Mouse (Mus musculus) neural tube, embryonic 11.5 days (tissue): ENCODE results near the gene Cptp. TPM values are rescaled to one million over a fixed set of nuclear protein-coding genes. Genes with fewer than 3 reads are reported as not detected.

Source experiments
- ATAC-seq: fragments of 200-750 bp; cut with Nextera tagmentation; 2 replicates; pipeline ENCODE4 v1.8.0; 2017; ENCODE audit warnings: moderate number of reproducible peaks, mild to moderate bottlenecking, moderate TSS enrichment, moderate library complexity; ENCODE audit not compliant: insufficient read depth, low FRiP score, low TSS enrichment
- DNase-seq: peaks from one replicate; pipeline ENCODE4 v3.0.0-alpha.2; 2015; ENCODE audit warnings: low spot score
- H3K27ac ChIP-seq: fragments of 300-500 bp; sonication (generic); 2 replicates; pipeline ENCODE4 v1.5.1; 2014; ENCODE audit warnings: low read depth, mild to moderate bottlenecking, low read length
- H3K27me3 ChIP-seq: fragments of 300-500 bp; sonication (generic); 2 replicates; pipeline ENCODE4 v1.6.1; 2014; ENCODE audit warnings: mild to moderate bottlenecking, low read length, mixed read lengths; ENCODE audit not compliant: control insufficient read depth, insufficient read depth
- H3K36me3 ChIP-seq: fragments of 300-500 bp; sonication (generic); 2 replicates; pipeline ENCODE4 v1.6.1; 2014; ENCODE audit warnings: mild to moderate bottlenecking, low read length, moderate library complexity, mixed read lengths; ENCODE audit not compliant: control insufficient read depth, insufficient read depth
- H3K4me1 ChIP-seq: fragments of 300-500 bp; sonication (generic); 2 replicates; pipeline ENCODE4 v1.6.1; 2014; ENCODE audit warnings: low read length, mixed read lengths; ENCODE audit not compliant: control insufficient read depth, insufficient read depth
- H3K4me2 ChIP-seq: fragments of 300-500 bp; sonication (generic); 2 replicates; pipeline ENCODE4 v1.6.1; 2014; ENCODE audit warnings: low read depth, mild to moderate bottlenecking, moderate library complexity
- H3K4me3 ChIP-seq: fragments of 300-500 bp; sonication (generic); 2 replicates; pipeline ENCODE4 v1.5.1; 2014; ENCODE audit warnings: low read depth, low read length
- H3K9ac ChIP-seq: fragments of 300-500 bp; sonication (generic); 2 replicates; pipeline ENCODE4 v1.6.1; 2014; ENCODE audit warnings: mild to moderate bottlenecking, low read length
- H3K9me3 ChIP-seq: fragments of 300-500 bp; sonication (generic); 2 replicates; pipeline ENCODE4 v1.6.1; 2016; ENCODE audit warnings: low read length; ENCODE audit not compliant: control insufficient read depth
- WGBS: fragments of 180-500 bp; shearing (Covaris S2); extraction: QIAGEN DNeasy Blood & Tissue Kit; methylation state at CpG from one replicate; pipeline ENCODE4 v1.1.7; 2014; 5-methylcytosine and 5-hydroxymethylcytosine counted together
- polyA plus RNA-seq: library from polyadenylated mRNA; unstranded; fragments of >200 nt; fragmentation: Nextera tagmentation; extraction: Ambion mirVana; gene quantifications from 2 replicates; pipeline ENCODE4 v1.2.1, GENCODE M21; 2014

The Cptp gene
- polyA plus RNA-seq, 1 experiment from 2014 or later: 28.3 TPM

DNA sequence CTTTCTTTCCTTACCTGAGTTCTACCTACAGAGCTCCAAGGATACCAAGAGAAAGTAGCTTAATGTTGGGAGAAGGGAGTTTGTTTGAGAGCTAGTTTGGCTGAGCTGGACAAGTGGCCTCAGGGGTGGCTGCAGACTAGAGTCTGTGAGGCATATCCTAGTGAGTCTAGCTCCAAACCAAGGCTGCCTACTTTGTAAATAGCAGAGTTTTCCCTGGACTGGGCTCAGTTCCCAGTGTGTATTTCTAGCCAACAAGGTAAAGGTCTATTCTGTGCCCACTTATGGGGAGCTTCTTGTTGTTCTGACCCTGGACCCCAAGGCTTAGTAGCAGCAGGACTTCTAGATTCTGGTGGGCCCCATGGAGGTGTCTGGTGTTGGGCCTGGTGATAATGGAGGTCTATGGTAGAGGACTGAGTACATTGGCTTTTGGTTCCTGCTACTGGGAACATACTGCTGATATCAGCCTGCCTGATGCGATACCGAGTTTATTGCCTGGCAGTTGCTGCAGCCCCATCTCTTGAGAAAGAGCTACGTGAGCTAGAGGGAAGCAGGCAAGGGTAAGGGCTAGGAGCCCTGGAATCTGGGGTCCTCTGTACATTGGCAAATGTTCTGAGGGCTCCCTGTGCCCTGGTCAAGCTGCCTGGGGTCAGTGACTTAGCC lies 19.3 kb downstream of the Cptp start:
- Histone ChIP-seq H3K36me3 (peaks cover under 1% of the 10 kb centered on the region), H3K4me2 (no peak overlapping the region), H3K27me3 (no peaks in the 10 kb centered on the region), H3K27ac (no peak overlapping the region), H3K4me3 (no peak overlapping the region), H3K9ac (no peak overlapping the region), H3K4me1 (peaks cover 18% of the 10 kb centered on the region), H3K9me3 (no peaks in the 10 kb centered on the region)
- WGBS: 84% methylated on average over 3 of the region's 3 CpGs
- DNase-seq (no peak), ATAC-seq (no peak)

GRCm38 (mm10) chr4:155849391-155849790 lies 19.8 kb downstream of the Cptp start:
- Histone ChIP-seq H3K4me2 (no peak overlapping the region), H3K4me1 (peaks cover 18% of the 10 kb centered on the region), H3K27ac (no peak overlapping the region), H3K9me3 (no peaks in the 10 kb centered on the region), H3K4me3 (no peak overlapping the region), H3K9ac (no peak overlapping the region), H3K27me3 (no peaks in the 10 kb centered on the region), H3K36me3 (no peaks in the 10 kb centered on the region)
- ATAC-seq: no peak
- DNase-seq: no peak
- 86% methylated on average over 2 of the region's 2 CpGs for WGBS

- no peak for ATAC-seq
- Histone ChIP-seq H3K4me3 (peak overlapping the region; percentile 93), H3K9ac (peak overlapping the region; percentile 87), H3K36me3 (peaks cover 2% of the 10 kb centered on the region; the same call in 1 of the 2 replicates), H3K27me3 (no peaks in the 10 kb centered on the region), H3K27ac (no peak overlapping the region), H3K9me3 (no peaks in the 10 kb centered on the region), H3K4me2 (peak overlapping the region; percentile 92), H3K4me1 (peaks cover 18% of the 10 kb centered on the region)
- DNase-seq: no peak
- 58% methylated on average over 7 of the region's 7 CpGs for WGBS
Measured at GRCm38 (mm10) chr4:155848434-155849095, 20.7 kb downstream of the Cptp start.

DNA sequence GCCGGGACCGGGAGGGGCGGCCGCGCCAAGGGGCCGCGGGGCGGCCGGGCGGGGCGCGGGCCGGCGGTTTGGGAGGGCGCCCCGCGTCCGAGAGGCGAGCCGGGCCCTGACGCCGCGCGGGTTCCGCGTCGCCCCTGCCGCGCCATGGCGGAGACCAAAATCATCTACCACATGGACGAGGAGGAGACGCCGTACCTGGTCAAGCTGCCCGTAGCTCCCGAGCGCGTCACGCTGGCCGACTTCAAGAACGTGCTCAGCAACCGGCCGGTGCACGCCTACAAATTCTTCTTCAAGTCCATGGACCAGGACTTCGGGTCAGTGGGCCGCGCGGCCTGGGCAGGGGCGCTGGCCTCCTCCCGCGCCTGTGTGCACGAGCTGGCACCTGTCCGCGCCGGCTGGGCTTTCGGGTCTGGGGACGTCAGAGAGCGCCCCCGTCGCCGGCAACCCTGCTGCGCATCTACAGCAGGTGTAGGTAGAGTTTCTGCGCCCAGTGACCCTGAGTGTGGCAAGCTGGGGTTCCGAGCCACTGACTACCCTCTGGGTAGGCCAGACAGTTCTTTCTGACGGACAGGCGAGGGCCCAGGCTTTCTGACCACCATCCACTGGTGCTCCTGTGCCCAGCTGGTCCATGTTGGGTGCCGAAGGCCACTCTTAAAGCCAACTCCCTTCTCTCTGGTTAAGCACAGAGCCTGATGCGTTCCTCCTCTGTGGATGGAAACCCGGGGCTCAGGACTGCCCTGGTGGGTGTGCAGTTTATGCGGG lies 21.5 kb downstream of the Cptp start:
- no peaks in the 10 kb centered on the region for H3K27me3 ChIP-seq
- H3K4me3 ChIP-seq: peak overlapping the region; percentile 93
- peaks cover 18% of the 10 kb centered on the region for H3K4me1 ChIP-seq
- H3K9ac ChIP-seq: peak overlapping the region; percentile 87
- DNase-seq (peak; percentile 44), ATAC-seq (peak; percentile 42)
- H3K9me3 ChIP-seq: no peaks in the 10 kb centered on the region
- peak overlapping the region; percentile 31; the same call in 1 of the 2 replicates for H3K27ac ChIP-seq
- peaks cover 2% of the 10 kb centered on the region; the same call in 1 of the 2 replicates for H3K36me3 ChIP-seq
- 2% methylated on average over 61 of the region's 69 CpGs for WGBS
- H3K4me2 ChIP-seq: peak overlapping the region; percentile 92

- peak within 1 kb of the TSS; percentile 87 for H3K9ac ChIP-seq
- H3K4me1 ChIP-seq: peaks cover 18% of the 10 kb centered on the region
- H3K27ac ChIP-seq: peak within 1 kb of the TSS; percentile 31; the same call in 1 of the 2 replicates
- H3K36me3 ChIP-seq: peaks cover 2% of the 10 kb centered on the region; the same call in 1 of the 2 replicates
- DNase-seq: peak; percentile 94
- ATAC-seq: peak; percentile 89
- H3K4me3 ChIP-seq: peak within 1 kb of the TSS; percentile 93
- no peaks in the 10 kb centered on the region for H3K9me3 ChIP-seq
- H3K27me3 ChIP-seq: no peaks in the 10 kb centered on the region
- H3K4me2 ChIP-seq: peak within 1 kb of the TSS; percentile 92
- WGBS: 3% methylated on average over 46 of the region's 65 CpGs
Measured at GRCm38 (mm10) chr4:155846871-155847578, 22.2 kb downstream of the Cptp start, which contains the start of gene Dvl1. TSS of gene Dvl1 (plus strand) at chr4:155847402.

DNA sequence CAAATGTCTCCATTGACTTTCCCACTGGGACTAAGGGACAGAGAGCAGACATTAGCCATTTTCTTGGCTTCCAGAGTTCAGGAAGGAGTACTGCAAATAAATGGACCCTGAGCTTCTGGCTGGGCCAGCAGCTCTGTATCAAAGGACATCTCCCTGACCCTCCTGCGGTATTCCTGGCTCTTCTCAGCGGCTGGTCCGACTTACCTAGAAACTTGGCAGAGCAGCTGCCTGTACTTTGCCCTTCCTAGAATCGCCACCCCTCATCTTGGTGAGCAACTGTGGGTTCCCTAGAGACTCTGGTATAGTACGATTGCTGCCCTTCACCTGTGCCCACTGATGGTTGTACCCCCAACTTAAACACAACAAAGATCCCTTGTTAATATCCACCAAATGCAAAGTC lies 26.0 kb downstream of the Cptp start:
- Histone ChIP-seq H3K9ac (no peak overlapping the region), H3K4me2 (no peak overlapping the region), H3K27me3 (peaks cover 7% of the 10 kb centered on the region), H3K4me1 (peaks cover 32% of the 10 kb centered on the region), H3K4me3 (no peak overlapping the region), H3K36me3 (peaks cover 2% of the 10 kb centered on the region; the same call in 1 of the 2 replicates), H3K9me3 (no peaks in the 10 kb centered on the region), H3K27ac (no peak overlapping the region)
- DNase-seq: no peak
- 88% methylated on average over 5 of the region's 5 CpGs for WGBS
- no peak for ATAC-seq

DNA sequence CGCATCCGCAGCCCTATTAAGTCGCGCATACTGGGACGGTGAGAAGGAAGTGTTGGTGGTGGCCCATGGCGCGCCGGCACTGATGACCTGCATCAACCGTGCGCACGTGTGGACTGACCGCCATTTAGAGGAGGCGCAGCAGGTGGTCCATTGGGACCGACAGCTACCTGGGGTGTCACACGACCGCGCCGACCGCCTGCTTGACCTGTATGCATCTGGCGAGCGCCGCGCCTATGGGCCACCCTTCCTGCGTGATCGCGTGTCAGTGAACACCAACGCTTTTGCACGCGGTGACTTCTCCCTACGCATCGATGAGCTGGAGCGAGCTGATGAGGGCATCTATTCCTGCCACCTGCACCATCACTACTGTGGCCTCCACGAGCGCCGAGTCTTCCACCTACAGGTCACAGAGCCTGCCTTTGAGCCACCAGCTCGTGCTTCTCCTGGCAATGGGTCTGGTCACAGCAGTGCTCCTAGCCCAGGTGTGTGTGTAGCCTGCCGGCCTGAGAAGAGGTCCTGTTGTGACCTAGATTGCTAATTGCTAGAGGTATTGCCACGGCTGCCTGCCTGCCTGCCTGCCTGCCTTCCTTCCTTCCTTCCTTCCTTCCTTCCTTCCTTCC lies 27.5 kb downstream of the Cptp start:
- Histone ChIP-seq H3K4me1 (peaks cover 27% of the 10 kb centered on the region), H3K27ac (no peak overlapping the region), H3K36me3 (peaks cover 2% of the 10 kb centered on the region; the same call in 1 of the 2 replicates), H3K4me2 (peak overlapping the region; percentile 57), H3K27me3 (peaks cover 7% of the 10 kb centered on the region), H3K4me3 (peak overlapping the region; percentile 40; the same call in 1 of the 2 replicates), H3K9me3 (no peaks in the 10 kb centered on the region), H3K9ac (no peak overlapping the region)
- WGBS: 36% methylated on average over 38 of the region's 38 CpGs
- no peak for DNase-seq
- ATAC-seq: no peak

DNA sequence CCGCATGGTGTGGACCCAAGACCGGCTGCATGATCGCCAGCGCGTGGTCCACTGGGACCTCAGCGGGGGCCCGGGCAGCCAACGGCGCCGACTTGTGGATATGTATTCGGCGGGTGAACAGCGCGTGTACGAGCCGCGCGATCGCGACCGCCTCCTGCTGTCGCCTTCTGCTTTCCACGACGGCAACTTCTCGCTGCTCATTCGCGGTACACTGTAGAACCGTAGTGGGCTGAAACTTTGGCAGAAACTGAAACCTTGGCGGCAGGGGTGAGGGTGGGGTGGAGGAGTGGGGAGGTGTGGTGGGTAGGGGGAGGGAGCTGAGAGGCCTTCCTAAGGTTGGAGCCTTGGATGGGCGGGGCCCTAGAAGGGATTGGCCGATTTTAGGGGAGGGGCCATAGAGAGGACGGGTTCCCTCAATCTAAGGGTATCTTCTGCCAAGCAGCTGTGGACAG lies 28.2 kb downstream of the Cptp start:
- Histone ChIP-seq H3K9me3 (no peaks in the 10 kb centered on the region), H3K27me3 (peaks cover 7% of the 10 kb centered on the region), H3K4me2 (peak overlapping the region; percentile 57), H3K9ac (peak overlapping the region; percentile 40), H3K27ac (no peak overlapping the region), H3K36me3 (peaks cover 2% of the 10 kb centered on the region; the same call in 1 of the 2 replicates), H3K4me1 (peaks cover 23% of the 10 kb centered on the region), H3K4me3 (peak overlapping the region; percentile 40)
- under 1% methylated on average over 32 of the region's 32 CpGs for WGBS
- DNase-seq (peak; percentile 53), ATAC-seq (peak; percentile 54)
